Mouse (Mus musculus) neural tube, embryonic 14.5 days (tissue): ENCODE measurements at regions not wholly inside any gene's neighbourhood (a gene's known extent, or its start where the extent isn't known, plus 50 kb on each side); places are given as distances from the start of the nearest gene placed in this dataset.
A peak's percentile ranks its signal among the peaks of the same experiment; 100 is the strongest.

ENCODE experiments used
- ATAC-seq: fragments of 200-750 bp; cut with Nextera tagmentation; 2 replicates; pipeline ENCODE4 v1.8.0; 2017; ENCODE audit warnings: low read depth, mild to moderate bottlenecking, moderate TSS enrichment, moderate library complexity
- H3K27ac ChIP-seq: fragments of 300-500 bp; sonication (generic); 2 replicates; pipeline ENCODE4 v1.5.1; 2014; ENCODE audit warnings: low read depth, mild to moderate bottlenecking, control low read depth, low read length, moderate library complexity, mixed read lengths
- H3K27me3 ChIP-seq: fragments of 300-500 bp; sonication (generic); 2 replicates; pipeline ENCODE4 v1.6.1; 2014; ENCODE audit warnings: low read length; ENCODE audit not compliant: control insufficient read depth, insufficient read depth
- H3K36me3 ChIP-seq: fragments of 300-500 bp; sonication (generic); 2 replicates; pipeline ENCODE4 v1.6.1; 2014; ENCODE audit warnings: low read length, mixed read lengths; ENCODE audit not compliant: control insufficient read depth, insufficient read depth
- H3K4me1 ChIP-seq: fragments of 300-500 bp; sonication (generic); 2 replicates; pipeline ENCODE4 v1.6.1; 2014; ENCODE audit warnings: low read length; ENCODE audit not compliant: control insufficient read depth, insufficient read depth
- H3K4me2 ChIP-seq: fragments of 300-500 bp; sonication (generic); 2 replicates; pipeline ENCODE4 v1.6.1; 2014; ENCODE audit warnings: mild to moderate bottlenecking, low read depth, low read length, control low read depth
- H3K4me3 ChIP-seq: fragments of 300-500 bp; sonication (generic); 2 replicates; pipeline ENCODE4 v1.5.1; 2014; ENCODE audit warnings: low read depth, low read length, control low read depth, mixed read lengths
- H3K9ac ChIP-seq: fragments of 300-500 bp; sonication (generic); replicated peaks from 2 replicates; pipeline ENCODE4 v1.6.1; 2014; ENCODE audit warnings: low read depth, mild to moderate bottlenecking, control low read depth, low read length, mixed read lengths
- H3K9me3 ChIP-seq: fragments of 300-500 bp; sonication (generic); 2 replicates; pipeline ENCODE4 v1.6.1; 2016; ENCODE audit warnings: low read length; ENCODE audit not compliant: control insufficient read depth
- WGBS: fragments of 180-500 bp; shearing (Covaris S2); extraction: QIAGEN DNeasy Blood & Tissue Kit; methylation state at CpG from one replicate; pipeline ENCODE4 v1.1.7; 2014; 5-methylcytosine and 5-hydroxymethylcytosine counted together

GRCm38 (mm10) chr7:75360874-75361273, 51.8 kb upstream of the Sv2b start:
- 18% methylated on average over 6 of the region's 6 CpGs for WGBS
- Histone ChIP-seq H3K9ac (no peak overlapping the region), H3K4me2 (no peak overlapping the region), H3K27me3 (no peaks in the 10 kb centered on the region), H3K4me1 (no peaks in the 10 kb centered on the region), H3K4me3 (no peak overlapping the region), H3K27ac (no peak overlapping the region), H3K9me3 (no peaks in the 10 kb centered on the region), H3K36me3 (no peaks in the 10 kb centered on the region)
- no peak for ATAC-seq

- H3K9ac ChIP-seq: no peak overlapping the region
- no peak overlapping the region for H3K4me2 ChIP-seq
- H3K27ac ChIP-seq: no peak overlapping the region
- no peaks in the 10 kb centered on the region for H3K9me3 ChIP-seq
- H3K36me3 ChIP-seq: no peaks in the 10 kb centered on the region
- no peak for ATAC-seq
- WGBS: 90% methylated on average over 6 of the region's 6 CpGs
- no peaks in the 10 kb centered on the region for H3K27me3 ChIP-seq
- no peaks in the 10 kb centered on the region for H3K4me1 ChIP-seq
- H3K4me3 ChIP-seq: no peak overlapping the region
Observed at GRCm38 (mm10) chr7:75362541-75362940, 53.5 kb upstream of the Sv2b start.

GRCm38 (mm10) chr7:75365480-75365879, 56.4 kb upstream of the Sv2b start:
- WGBS: 42% methylated on average over 3 of the region's 3 CpGs
- Histone ChIP-seq H3K4me1 (no peaks in the 10 kb centered on the region), H3K9me3 (no peaks in the 10 kb centered on the region), H3K9ac (no peak overlapping the region), H3K27me3 (no peaks in the 10 kb centered on the region), H3K27ac (no peak overlapping the region), H3K4me3 (no peak overlapping the region), H3K36me3 (no peaks in the 10 kb centered on the region), H3K4me2 (no peak overlapping the region)
- no peak for ATAC-seq

- H3K9me3 ChIP-seq: no peaks in the 10 kb centered on the region
- H3K4me3 ChIP-seq: no peak overlapping the region
- peak; percentile 73 for ATAC-seq
- H3K4me2 ChIP-seq: no peak overlapping the region
- no peaks in the 10 kb centered on the region for H3K36me3 ChIP-seq
- H3K27ac ChIP-seq: no peak overlapping the region
- H3K4me1 ChIP-seq: no peaks in the 10 kb centered on the region
- no peak overlapping the region for H3K9ac ChIP-seq
- 6% methylated on average over 8 of the region's 8 CpGs for WGBS
- H3K27me3 ChIP-seq: no peaks in the 10 kb centered on the region
Observed at GRCm38 (mm10) chr7:75366285-75366882, 57.3 kb upstream of the Sv2b start.

GRCm38 (mm10) chr7:75368315-75368714, 59.3 kb upstream of the Sv2b start:
- Histone ChIP-seq H3K27ac (no peak overlapping the region), H3K4me1 (no peaks in the 10 kb centered on the region), H3K9me3 (no peaks in the 10 kb centered on the region), H3K36me3 (no peaks in the 10 kb centered on the region), H3K27me3 (no peaks in the 10 kb centered on the region), H3K4me3 (no peak overlapping the region), H3K4me2 (no peak overlapping the region), H3K9ac (no peak overlapping the region)
- 85% methylated on average over 9 of the region's 9 CpGs for WGBS
- no peak for ATAC-seq

- H3K27ac ChIP-seq: no peak overlapping the region
- no peaks in the 10 kb centered on the region for H3K27me3 ChIP-seq
- H3K9me3 ChIP-seq: no peaks in the 10 kb centered on the region
- no peaks in the 10 kb centered on the region for H3K4me1 ChIP-seq
- no peak overlapping the region for H3K9ac ChIP-seq
- H3K36me3 ChIP-seq: no peaks in the 10 kb centered on the region
- no peak for ATAC-seq
- H3K4me3 ChIP-seq: no peak overlapping the region
- WGBS: 62% methylated on average over 4 of the region's 4 CpGs
- no peak overlapping the region for H3K4me2 ChIP-seq
Observed at GRCm38 (mm10) chr7:75369366-75369765, 60.3 kb upstream of the Sv2b start.

- no peak overlapping the region for H3K4me3 ChIP-seq
- H3K9me3 ChIP-seq: no peaks in the 10 kb centered on the region
- H3K36me3 ChIP-seq: no peaks in the 10 kb centered on the region
- no peak overlapping the region for H3K4me2 ChIP-seq
- 59% methylated on average over 12 of the region's 12 CpGs for WGBS
- H3K27me3 ChIP-seq: no peaks in the 10 kb centered on the region
- no peak overlapping the region for H3K9ac ChIP-seq
- no peak overlapping the region for H3K27ac ChIP-seq
- peak; percentile 91 for ATAC-seq
- H3K4me1 ChIP-seq: no peaks in the 10 kb centered on the region
Observed at GRCm38 (mm10) chr7:75370595-75371519, 61.8 kb upstream of the Sv2b start.

- no peaks in the 10 kb centered on the region for H3K9me3 ChIP-seq
- no peak overlapping the region for H3K9ac ChIP-seq
- no peaks in the 10 kb centered on the region for H3K4me1 ChIP-seq
- ATAC-seq: no peak
- H3K4me3 ChIP-seq: no peak overlapping the region
- no peak overlapping the region for H3K4me2 ChIP-seq
- H3K36me3 ChIP-seq: no peaks in the 10 kb centered on the region
- H3K27me3 ChIP-seq: no peaks in the 10 kb centered on the region
- H3K27ac ChIP-seq: no peak overlapping the region
Observed at GRCm38 (mm10) chr7:75371520-75371876, 62.4 kb upstream of the Sv2b start.

- no peaks in the 10 kb centered on the region for H3K4me1 ChIP-seq
- H3K27ac ChIP-seq: no peak overlapping the region
- WGBS: 56% methylated on average over 6 of the region's 6 CpGs
- no peak overlapping the region for H3K4me2 ChIP-seq
- no peaks in the 10 kb centered on the region for H3K9me3 ChIP-seq
- H3K36me3 ChIP-seq: no peaks in the 10 kb centered on the region
- no peak overlapping the region for H3K4me3 ChIP-seq
- no peaks in the 10 kb centered on the region for H3K27me3 ChIP-seq
- no peak overlapping the region for H3K9ac ChIP-seq
- ATAC-seq: no peak
Observed at GRCm38 (mm10) chr7:75371991-75372390, 62.9 kb upstream of the Sv2b start.
